Mouse (Mus musculus): Measurements from ENCODE around the gene Ccdc51.
A peak's percentile ranks its signal among the peaks of the same experiment; 100 is the strongest.

Gene Ccdc51

GRCm38 (mm10) chr9:109097291-109097690 is 15.0 kb downstream of the Ccdc51 start:
- no peak for DNase-seq

GRCm38 (mm10) chr9:109097831-109098230 is 15.5 kb downstream of the Ccdc51 start:
- DNase-seq: peak; percentile 52 to 66

- DNase-seq: no peak
Observed at GRCm38 (mm10) chr9:109098366-109098765, 16.1 kb downstream of the Ccdc51 start.

GRCm38 (mm10) chr9:109098969-109099368 is 16.7 kb downstream of the Ccdc51 start:
- DNase-seq: peak; percentile 84 to 90

- no peak for DNase-seq
Observed at GRCm38 (mm10) chr9:109100307-109100928, 18.1 kb downstream of the Ccdc51 start.

- DNase-seq: no peak
Observed at GRCm38 (mm10) chr9:109101933-109102445, 19.7 kb downstream of the Ccdc51 start.

GRCm38 (mm10) chr9:109102541-109102940 is 20.2 kb downstream of the Ccdc51 start:
- no peak for DNase-seq

GRCm38 (mm10) chr9:109103250-109103649 is 21.0 kb downstream of the Ccdc51 start:
- no peak for DNase-seq

GRCm38 (mm10) chr9:109104083-109104482 is 21.8 kb downstream of the Ccdc51 start:
- no peak for DNase-seq

GRCm38 (mm10) chr9:109105011-109105410 is 22.7 kb downstream of the Ccdc51 start:
- DNase-seq: peak; percentile 59 to 67

GRCm38 (mm10) chr9:109105648-109106047 is 23.4 kb downstream of the Ccdc51 start:
- no peak for DNase-seq

GRCm38 (mm10) chr9:109107341-109107740 is 25.0 kb downstream of the Ccdc51 start:
- DNase-seq: peak in 1 of 2 experiments; percentile 37

GRCm38 (mm10) chr9:109110240-109110639 is 27.9 kb downstream of the Ccdc51 start:
- DNase-seq: peak in 1 of 2 experiments; percentile 0

- no peak for DNase-seq
Observed at GRCm38 (mm10) chr9:109111101-109111500, 28.8 kb downstream of the Ccdc51 start.

- DNase-seq: peak in 1 of 2 experiments; percentile 1
Observed at GRCm38 (mm10) chr9:109111591-109111990, 29.3 kb downstream of the Ccdc51 start.

GRCm38 (mm10) chr9:109113331-109113730 is 31.0 kb downstream of the Ccdc51 start:
- peak in 1 of 2 experiments; percentile 1 for DNase-seq

- DNase-seq: peak; percentile 1 to 2
Observed at GRCm38 (mm10) chr9:109114276-109114675, 32.0 kb downstream of the Ccdc51 start.

- peak; percentile 1 for DNase-seq
Observed at GRCm38 (mm10) chr9:109114871-109115270, 32.6 kb downstream of the Ccdc51 start.

- DNase-seq: no peak
Observed at GRCm38 (mm10) chr9:109116205-109116604, 33.9 kb downstream of the Ccdc51 start.

GRCm38 (mm10) chr9:109118106-109118505 is 35.8 kb downstream of the Ccdc51 start:
- DNase-seq: peak in 1 of 2 experiments; percentile 14

GRCm38 (mm10) chr9:109119571-109119970 is 37.3 kb downstream of the Ccdc51 start:
- peak in 1 of 2 experiments; percentile 1 for DNase-seq

- DNase-seq: no peak
Observed at GRCm38 (mm10) chr9:109120956-109121355, 38.7 kb downstream of the Ccdc51 start.

- DNase-seq: peak; percentile 36 to 65
Observed at GRCm38 (mm10) chr9:109122553-109123085, 40.3 kb downstream of the Ccdc51 start.

GRCm38 (mm10) chr9:109123266-109123665 is 41.0 kb downstream of the Ccdc51 start:
- DNase-seq: peak; percentile 24 to 30

Measured in kidney, postnatal 4 days (tissue).